Mouse (Mus musculus): ENCODE results near the gene Tmub1.

Gene Tmub1

DNA sequence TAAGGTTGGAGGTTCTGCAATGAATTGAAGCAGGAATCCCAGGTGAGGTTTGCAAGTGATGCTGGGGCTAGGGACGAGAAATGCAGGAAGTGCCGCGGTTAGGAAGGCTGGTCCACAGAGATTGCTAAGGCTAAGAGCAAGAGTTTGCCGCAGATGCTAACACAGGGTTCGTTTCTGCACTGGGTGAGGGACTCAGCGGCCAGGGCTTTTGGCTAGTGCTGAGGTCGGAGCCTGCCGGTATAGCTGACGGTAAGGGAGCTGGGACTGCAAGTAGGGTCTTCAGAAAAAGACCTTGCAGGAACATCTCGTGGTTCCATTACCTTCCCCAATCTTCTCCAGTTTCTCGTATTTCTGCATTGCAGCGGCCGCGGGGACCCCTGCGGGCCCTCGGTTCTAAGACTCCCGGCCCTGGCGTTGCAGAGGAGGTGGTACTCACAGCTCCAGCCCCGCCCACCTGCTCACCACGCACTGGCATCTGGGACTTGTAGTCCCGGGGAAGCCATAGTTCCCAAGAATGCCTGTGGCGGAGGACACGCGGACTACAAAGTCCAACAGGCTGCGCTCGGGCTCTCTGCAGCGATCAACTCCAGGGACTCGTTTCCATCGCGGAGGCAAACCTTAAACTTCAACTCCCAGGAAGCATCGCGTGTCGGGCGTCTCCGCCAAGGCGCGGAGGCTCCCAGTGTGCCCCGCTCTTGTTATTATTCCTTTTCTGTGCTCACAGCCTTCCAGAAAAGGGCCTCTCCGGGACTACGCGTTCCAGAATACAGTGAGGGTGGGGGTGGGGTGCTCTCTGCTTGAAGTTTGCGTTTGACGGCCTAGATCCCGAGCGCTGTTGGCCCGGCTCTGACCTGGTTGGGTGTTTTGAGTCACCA is 24.3 kb downstream of the Tmub1 start, which contains the start of the genes Cdk5 and Slc4a2:
Gene Cdk5 (minus strand): TSS at position 402 of the 875 bp plus-strand sequence.
Gene Slc4a2 (plus strand): TSS at position 709 of the 875 bp plus-strand sequence.
- peak; percentile 96 to 98 for DNase-seq

DNA sequence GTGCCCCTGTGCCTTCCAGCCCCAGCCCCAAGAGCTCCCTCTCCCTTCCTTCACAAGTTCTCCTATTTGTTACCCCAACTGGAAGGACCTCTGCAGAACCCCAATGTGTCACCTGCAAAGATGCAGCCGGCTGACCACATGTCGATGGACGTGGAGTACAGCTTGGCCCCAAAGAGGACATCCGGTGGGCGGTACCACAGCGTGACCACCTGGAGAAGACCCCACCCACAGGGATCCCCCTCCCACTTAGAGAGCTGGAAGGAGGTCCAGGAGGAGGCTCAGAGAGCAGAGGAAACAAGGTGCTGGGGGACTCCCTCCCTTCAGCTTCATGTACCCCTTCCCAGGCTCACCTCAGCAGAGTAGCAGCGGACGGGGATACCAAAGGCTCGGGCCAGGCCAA is 27.3 kb downstream of the Tmub1 start:
- DNase-seq = no peak

DNA sequence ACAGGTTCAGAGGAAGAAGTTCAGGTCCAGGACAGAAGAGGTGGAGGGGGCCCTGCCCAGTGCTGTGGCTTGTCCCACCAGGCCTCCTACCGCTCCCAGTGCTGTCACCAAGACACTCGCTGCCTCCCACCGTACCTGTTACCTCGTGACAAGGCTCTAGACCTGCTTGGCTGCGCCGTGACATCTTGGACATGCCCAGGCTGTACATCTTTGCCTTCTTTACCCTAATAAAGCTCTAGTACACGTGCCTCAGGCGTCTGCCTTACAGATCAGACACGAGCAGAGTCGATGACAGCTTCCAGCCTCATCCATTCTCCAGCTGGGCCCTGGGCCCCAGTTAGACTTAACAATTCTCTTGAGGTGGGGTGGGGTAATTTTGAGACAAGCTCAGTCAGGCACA is 30.1 kb downstream of the Tmub1 start:
- no peak for DNase-seq

DNA sequence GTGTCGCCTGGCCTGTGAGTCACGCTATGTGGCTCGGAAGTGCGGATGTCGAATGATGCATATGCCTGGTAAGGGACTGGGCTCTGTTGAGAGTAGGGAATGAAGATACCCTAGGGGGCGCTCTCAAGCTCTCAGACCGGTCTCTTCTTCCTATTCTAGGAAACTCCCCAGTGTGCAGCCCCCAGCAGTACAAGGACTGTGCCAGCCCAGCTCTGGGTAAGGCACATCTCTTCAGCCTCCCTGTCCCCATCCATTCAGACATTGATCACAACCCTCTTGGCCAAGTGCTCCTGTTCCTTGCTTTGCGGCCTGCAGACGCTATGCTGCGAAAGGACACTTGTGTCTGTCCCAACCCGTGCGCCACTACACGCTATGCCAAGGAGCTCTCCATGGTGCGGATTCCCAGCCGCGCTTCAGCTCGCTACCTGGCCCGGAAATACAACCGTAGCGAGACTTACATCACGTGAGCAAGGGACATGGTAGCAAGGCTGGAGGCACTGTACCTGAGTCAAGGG is 31.4 kb downstream of the Tmub1 start:
- peak; percentile 79 to 82 for DNase-seq

DNA sequence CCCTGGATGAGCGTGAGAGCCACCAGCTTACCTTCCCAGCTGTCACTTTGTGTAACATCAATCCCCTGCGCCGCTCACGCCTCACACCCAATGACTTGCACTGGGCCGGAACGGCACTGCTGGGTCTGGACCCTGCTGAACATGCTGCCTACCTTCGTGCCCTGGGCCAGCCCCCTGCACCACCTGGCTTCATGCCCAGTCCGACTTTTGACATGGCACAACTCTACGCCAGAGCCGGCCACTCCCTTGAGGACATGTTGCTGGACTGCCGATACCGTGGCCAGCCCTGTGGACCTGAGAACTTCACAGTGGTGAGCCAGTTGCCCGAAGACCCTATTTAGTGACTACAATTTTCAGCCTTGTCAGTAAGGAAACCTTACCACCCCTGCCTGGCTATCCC is 33.7 kb downstream of the Tmub1 start:
- no peak for DNase-seq

DNA sequence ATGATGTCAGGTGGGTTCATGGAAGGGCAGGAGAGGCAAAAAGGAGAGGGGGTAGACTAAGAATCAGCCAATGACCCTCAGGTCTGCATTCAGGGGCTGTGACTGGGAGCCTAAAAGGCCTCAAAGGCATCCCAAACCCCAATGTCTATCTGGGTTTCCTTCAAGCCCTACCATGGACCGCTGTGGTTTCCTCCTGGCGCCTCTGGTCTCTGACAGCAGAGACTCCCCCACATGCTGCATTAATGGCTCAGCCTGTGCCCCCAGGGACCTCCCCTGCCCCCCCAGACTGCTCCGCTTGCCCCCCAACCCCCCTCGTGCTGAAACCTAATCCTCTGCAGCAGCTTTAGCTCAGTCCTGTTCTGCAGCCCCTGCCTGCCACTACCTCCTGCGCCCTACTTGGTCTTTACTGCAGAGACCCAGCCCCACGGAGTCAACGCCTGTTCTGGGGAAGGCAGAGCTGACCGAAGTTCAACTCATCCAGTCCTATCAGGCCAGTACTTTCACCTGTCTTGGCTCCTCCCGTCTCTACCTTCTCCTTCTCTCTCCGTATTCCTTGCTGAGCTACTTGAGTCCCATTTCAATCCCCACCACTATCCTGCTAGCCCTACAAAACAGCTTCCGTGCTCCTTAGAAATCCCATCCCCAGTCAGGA is 34.5 kb downstream of the Tmub1 start, which contains the start of gene Asic3:
Gene Asic3 (plus strand): TSS at position 351 of the 652 bp plus-strand sequence.
- DNase-seq = no peak

DNA sequence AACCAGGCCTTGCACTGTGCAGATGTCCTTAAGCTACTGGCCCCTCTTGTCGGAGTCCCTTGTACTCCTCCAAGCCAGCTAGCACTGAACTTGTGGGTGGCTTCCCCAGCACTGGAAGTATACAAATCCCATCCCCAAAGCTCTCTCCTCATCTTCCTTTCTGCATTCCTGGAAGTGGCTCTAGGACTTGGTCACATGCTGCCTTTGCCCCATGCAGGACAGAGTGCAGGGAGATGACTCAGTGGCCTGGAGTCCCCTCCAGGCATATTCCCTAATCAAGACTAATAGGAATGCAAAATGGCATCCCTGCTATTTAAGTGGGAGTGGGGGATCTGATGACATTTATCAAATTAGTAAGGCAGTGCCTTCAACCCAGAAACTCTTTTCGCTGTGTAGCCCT is 35.6 kb downstream of the Tmub1 start:
- DNase-seq = no peak

DNA sequence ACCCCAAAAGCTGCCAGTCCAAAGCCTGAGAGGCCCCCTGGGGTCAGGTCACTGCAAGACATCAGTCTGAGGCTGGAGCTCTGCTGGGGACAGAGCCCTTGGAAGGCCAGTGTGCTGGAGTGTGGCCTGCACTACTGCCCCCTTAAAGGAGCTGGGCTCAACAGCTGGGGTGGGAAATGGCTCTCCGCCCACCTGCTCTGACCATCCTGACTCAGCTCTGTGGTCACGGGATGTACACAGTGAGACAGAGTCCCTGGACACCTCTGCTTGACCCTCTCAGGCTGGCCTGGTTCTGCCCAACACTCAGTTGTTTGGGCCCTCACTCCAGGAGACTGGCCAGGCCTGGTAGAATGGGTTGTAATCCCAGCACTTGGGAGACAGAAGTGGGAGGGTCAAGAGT is 38.2 kb downstream of the Tmub1 start:
- DNase-seq = no peak

DNA sequence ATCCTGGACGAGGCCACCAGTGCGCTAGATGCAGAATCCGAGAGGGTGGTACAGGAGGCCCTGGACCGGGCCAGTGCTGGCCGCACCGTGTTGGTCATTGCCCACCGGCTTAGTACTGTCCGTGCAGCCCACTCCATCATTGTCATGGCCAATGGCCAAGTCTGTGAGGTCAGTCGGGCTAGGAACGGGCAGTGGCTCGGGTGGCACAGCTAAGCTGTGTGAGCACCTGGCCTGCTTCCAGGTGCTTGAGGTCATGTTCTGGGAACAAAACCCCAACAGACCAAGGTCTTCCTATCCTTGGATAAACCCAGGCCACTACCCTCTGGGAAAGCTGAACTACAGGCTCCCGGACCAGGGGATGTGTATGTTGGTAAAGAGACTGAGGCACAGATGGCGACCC is 39.0 kb downstream of the Tmub1 start:
- no peak for DNase-seq

DNA sequence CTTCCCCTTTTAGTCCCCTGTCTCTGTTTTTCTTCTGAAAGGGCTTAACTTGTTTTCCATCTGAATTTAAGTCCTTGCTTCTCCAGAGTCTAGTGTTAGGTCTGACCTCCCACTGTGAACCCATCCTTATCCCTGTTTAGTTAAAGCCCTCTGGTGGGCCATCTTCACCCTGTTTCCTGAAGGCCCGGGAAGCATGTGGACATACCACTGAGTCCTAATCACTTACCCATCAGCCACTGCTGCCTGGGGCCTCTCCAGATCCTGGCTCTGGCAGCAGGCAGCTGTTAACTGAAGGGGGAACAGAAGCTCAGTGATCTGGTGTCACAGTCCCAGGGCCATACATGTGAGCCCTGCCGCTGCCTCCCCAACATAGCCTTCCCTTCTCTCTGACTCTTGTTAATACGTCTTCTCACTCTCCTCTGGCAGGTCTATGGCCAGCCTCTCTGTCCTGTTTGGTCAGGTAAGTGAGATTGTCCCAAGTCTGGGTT is 42.2 kb downstream of the Tmub1 start:
- DNase-seq = no peak

DNA sequence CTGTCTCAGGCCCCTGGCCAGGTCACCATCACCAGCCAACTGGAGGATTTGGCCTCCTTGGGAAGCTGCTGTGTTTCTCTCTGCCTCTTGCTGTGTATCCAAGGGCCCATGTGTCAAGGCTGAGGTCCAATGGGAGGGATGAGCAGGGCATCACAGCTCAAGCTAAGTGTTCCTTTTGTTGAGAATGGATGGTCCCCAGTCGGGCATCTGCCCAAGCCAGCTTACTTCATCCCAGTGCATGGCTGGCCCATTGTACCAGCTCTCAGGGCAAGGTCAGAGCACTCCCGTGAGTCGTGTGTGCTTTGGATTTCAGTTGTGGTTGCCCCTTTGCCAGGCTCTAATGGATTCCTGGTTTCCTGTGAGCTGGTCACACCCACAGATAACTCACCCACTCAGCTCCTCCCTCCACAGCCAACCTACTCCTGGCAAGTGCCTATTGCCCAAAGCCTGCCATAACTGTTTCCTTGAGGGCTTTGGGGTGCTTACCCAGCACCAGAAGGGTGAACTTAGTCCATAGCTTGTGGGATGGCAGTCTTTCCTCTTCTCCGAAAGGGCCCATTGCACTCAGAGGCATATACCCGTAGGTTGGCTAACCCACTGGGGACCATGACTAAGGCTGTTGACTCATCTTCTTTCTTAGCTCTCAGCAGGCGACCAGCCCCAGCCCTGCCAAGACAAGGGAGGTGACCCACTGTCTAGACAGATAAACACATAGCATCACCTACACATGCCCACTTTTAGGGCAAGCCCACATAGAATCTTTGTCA is 42.9 kb downstream of the Tmub1 start:
- DNase-seq = no peak

DNA sequence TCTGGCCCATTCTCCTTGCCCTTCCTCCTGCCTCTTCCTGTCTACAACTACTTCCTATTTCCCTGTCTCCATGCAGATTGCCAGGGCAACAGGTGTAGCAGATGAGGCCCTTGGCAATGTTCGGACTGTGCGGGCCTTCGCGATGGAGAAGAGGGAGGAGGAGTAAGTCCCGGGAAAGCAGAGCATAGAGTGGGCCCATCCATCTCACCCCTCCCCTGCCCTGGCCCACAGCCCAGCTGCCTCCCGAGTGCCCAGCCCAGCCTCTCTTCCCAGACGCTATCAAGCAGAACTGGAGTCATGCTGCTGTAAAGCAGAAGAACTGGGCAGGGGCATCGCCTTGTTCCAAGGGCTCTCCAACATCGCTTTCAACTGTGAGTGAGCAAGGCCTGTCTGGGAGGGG is 45.7 kb downstream of the Tmub1 start:
- DNase-seq = no peak

DNA sequence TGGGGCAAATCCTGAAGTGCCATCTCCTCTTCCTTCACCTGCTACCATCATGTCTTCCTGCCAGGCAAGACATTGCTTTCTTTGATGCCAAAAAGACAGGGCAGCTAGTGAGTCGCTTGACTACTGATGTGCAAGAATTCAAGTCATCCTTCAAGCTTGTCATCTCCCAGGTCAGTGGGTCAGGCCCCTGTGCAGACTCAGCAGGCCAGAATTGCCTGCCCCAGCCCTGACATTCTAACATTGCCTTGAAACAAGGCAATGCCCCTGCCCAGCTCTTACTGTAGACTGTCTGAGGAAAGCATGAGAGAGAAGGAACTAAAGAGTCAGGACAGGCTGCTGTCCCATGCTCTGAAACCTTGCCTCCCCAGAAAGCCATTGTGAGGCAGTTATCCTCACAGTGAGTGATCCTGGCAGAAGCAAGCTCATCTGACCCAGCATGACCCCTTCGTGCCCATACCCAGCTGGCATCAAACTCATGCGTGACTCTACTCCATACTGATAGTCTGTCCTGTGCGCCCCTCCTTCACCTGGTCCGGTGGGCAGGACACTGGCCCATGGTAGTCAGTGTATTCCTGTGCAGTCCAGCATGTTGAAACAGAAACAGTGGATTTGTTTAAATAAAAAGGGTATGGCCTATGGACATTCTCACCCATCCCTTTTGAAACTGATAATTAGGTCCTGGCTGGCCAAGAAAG is 46.6 kb downstream of the Tmub1 start:
- no peak for DNase-seq

DNA sequence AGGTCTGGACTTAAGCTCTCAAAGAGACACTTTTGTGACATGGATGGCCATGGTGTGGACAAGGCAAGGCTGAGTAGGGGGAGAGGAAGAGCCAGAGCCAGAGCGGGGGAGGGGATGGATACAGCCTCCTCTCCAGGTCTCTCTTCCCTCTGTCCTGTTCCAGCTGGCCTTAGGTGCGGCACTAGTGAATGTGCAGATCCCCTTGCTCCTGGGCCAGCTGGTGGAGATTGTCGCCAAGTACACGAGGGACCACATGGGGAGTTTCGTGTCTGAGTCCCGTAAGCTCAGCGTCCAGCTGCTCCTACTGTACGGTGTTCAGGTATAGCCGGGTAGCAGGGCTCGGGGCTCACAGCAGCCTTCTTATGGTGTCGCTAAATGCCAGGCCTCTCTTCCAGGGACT is 47.3 kb downstream of the Tmub1 start:
- DNase-seq = no peak

DNA sequence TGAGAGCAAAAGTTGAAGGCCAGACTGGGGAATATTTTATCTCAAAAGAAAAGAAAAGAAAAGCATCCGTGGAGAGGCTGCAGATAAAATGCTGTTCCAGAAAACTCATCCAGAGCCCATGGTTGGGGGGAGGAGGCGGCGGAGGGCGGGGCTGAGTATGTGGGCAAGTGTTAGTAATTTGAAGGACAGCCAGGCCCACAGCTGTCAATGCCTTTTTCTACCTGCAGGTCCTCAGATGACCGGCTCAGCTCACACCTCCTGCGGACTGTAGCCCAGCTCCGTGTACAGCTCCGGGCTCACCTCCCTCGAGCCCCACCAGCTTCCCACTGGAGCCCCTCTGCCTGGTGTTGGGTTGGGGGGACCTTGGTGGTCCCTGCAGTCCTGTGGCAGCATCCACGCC is 48.0 kb downstream of the Tmub1 start:
- no peak for DNase-seq

DNA sequence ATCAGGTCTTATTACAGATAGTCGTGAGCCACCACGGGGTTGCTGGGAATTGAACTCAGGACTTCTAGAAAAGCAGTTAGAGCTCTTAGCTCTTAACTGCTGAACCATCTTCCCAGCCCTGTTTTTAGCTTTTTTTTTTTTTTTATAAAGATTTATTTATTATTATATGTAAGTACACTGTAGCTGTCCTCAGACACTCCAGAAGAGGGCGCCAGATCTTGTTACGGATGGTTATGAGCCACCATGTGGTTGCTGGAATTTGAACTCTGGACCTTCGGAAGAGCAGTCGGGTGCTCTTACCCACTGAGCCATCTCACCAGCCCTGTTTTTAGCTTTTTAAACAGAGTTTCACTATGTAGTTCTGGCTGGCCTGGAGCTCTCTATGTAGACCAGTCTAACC is 51.4 kb downstream of the Tmub1 start:
- DNase-seq = peak in 1 of 2 experiments; percentile 32

Measured in B cell, adult 2 months (primary cell).